Mouse (Mus musculus) erythroblast, embryonic 14.5 days (primary cell): ENCODE measurements around the gene Itpripl2.

Experiments used
- GATA1 ChIP-seq: IDR thresholded peaks from 2 replicates; pipeline ENCODE4 v1.6.1; 2012; ENCODE audit warnings: low read length, inconsistent platforms, mixed read lengths
- TAL1 ChIP-seq: IDR thresholded peaks from 3 replicates; pipeline ENCODE4 v1.6.1; 2012; ENCODE audit warnings: low read length, inconsistent platforms, mixed read lengths

- TF ChIP-seq TAL1 (no peak), GATA1 (no peak)
These were observed 10.5 kb downstream of the Itpripl2 start for GRCm38 (mm10) chr7:118481047-118481810.
